Mouse (Mus musculus) A20 (cell line): ENCODE measurements around the gene Clasp2.
"Not testable (repeated sequence)": the region's sequence is repeated elsewhere in the genome, so short reads cannot be mapped to it uniquely, and the experiment has no call there.

ENCODE experiments used
- DNase-seq: peaks from one replicate; pipeline ENCODE4 v3.0.0-alpha.2; 2011; ENCODE audit warnings: low read depth, low spot score

The Clasp2 gene

DNA sequence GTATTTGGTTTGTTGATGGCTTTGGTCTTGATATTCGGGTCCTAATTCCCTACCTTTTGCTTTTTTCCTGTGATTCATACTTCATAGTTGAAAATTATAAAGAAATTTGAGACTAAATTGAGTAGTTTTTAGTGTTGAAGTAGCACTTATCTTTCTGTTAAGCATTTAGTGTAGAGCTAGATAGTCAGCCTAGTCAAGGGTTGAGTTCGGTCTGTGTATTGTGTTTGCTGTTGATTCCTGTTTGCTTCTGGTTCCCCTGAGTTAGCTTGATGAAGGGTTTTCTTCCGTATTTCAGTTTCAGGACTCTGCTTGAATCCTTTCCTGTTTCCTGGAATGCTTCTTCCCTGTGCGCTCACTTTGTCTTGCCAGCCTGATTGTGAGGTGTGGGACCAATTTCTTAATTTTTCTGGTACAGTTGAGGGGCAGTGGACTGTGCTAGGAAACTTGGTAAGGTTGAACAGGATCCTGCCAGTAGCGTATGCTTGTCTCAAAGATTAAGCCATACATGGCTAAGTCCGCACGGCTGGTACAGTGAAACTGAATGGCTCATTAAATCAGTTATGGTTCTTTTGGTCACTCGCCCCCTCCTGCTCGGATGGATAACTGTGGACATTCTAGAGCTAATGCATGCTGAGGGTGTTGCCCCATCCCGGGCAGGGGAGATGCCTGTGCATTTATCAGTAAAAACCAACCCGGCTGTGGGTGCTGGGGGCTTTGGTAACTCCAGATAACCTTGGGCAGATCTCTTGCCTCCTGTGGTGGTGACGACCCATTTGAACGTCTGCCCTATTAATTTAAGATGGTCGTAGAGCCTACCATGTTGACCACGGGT, 14.8 kb downstream of the Clasp2 start:
- no peak for DNase-seq

- DNase-seq, result no peak
Observed at GRCm38 (mm10) chr9:113758472-113758871, 17.2 kb downstream of the Clasp2 start.

GRCm38 (mm10) chr9:113759684-113760083, 18.4 kb downstream of the Clasp2 start:
- no peak for DNase-seq

DNA sequence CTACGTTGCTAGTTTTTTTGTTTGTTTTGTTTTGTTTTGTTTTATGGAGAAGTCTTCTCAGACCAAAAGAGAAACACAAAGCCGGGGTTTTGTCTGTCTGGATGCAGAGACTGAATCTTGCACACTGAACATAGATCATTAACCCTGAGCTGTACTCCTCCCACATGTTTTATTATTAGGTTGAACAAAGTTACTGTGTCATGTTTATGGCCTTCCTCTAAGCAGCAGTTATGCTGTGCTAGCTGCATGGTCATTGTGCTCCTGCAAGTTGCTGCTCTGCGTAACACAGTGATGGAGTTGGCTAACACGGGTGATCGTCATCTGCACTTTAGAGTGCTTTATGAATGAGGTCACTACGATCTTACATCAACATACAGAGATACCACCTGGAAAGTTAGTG, 21.1 kb downstream of the Clasp2 start:
- no peak for DNase-seq

DNA sequence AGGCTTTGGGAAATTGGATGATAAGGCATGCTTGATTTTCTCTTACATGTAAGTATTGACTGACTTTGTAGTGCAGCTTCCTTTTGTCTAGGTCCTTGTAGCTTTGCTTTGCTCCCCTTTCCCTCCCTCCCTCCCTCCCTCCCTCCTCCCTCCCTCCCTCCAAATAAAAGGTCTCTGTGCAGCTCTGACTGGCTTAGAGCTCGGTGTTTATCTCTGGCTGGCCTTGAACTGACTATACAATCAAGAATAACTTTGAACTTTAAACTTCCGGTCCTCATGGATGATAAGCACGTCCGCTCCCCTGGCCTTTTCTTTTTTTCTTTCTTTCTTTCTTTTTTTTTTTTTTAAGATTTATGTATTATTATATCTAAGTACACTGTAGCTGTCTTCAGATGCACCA, 21.9 kb downstream of the Clasp2 start:
- no peak for DNase-seq

GRCm38 (mm10) chr9:113770640-113771039, 29.4 kb downstream of the Clasp2 start:
- DNase-seq, result no peak

GRCm38 (mm10) chr9:113780863-113781262, 39.6 kb downstream of the Clasp2 start:
- no peak for DNase-seq

- no peak for DNase-seq
Observed at GRCm38 (mm10) chr9:113782362-113783005, 41.2 kb downstream of the Clasp2 start.

GRCm38 (mm10) chr9:113783674-113784073, 42.4 kb downstream of the Clasp2 start:
- no peak for DNase-seq

GRCm38 (mm10) chr9:113789283-113789682, 48.0 kb downstream of the Clasp2 start:
- DNase-seq, result not testable (repeated sequence)

DNA sequence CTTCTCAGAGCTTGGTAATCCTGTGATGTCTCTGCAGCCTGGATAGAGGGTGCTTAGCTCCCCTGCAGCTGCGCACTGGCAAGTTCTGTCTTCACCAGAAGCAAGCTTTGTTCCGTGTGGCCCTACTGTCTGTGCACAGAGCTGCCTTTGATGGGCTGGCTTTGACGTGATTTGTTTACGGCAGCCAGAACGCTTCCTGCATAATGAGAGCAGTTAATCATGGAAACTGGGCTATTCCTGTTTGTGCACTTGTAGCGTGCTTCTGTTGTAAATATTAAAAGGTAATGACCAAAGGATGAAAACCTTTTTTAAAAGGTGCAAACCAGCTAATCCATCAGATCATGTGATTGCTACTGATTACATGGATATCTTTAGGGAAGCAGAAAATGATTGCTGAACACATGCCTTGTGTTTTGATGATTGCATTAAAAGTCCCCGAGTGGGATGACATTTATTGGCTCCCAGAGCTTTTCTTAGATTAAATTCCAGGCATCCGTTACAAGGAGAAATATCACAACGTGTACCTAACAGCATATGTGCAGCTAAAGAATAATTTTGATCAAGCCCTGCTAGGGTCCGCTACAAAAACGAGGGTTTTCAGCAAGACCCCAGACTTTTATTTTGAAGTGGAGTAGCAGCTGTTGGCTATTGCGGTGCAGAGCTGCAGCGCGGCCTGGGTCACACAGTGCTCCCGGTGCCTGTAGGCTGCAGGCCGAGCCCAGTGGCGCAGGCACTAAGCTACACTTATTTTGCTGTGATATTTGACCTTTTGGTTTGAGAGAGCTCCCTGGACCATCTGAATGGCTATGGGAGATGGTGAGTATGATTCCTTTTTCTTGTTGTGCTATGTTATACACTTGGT, 51.6 kb downstream of the Clasp2 start:
- DNase-seq, result peak; percentile 88

- no peak for DNase-seq
Observed at GRCm38 (mm10) chr9:113793513-113793905, 52.2 kb downstream of the Clasp2 start.

- no peak for DNase-seq
Observed at GRCm38 (mm10) chr9:113793966-113794365, 52.7 kb downstream of the Clasp2 start.

DNA sequence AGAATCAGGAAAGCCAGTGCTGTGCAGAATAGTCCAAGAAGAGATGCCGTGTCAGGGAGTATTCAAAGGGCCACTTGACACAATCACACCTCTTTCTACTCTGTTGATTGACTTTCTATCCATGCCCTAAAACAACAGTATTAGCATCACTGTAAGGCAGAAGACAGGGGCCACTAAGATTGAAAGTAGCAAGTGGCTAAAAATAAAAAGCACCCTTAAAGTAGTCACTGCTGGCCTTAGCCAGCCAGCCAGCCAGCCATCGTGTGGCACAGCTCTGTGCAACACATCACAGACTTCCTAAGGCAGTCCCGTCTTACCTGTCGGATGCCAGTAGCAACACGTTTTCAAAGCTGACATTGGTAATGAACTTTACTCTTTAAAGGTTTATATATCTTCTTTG, 55.9 kb downstream of the Clasp2 start:
- DNase-seq, result peak; percentile 72

DNA sequence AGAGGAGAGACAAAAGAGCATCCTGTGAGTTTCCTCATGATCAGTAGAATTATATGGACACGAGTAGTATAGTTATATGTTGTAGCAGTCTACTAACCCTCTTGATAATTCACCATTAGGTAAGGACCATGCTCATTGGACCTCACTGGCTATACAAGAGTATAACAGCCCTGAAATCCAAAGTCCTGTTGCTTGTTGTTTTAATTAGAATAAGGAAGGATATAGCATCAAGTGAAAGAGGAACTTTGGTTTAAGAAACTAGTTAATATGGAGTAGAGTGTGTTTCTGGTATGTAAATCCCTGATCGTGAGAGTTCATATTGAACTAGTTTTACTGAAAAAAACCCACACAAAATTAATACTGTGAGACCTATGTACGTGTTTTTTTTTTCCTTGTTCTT, 59.4 kb downstream of the Clasp2 start:
- DNase-seq, result peak; percentile 54

DNA sequence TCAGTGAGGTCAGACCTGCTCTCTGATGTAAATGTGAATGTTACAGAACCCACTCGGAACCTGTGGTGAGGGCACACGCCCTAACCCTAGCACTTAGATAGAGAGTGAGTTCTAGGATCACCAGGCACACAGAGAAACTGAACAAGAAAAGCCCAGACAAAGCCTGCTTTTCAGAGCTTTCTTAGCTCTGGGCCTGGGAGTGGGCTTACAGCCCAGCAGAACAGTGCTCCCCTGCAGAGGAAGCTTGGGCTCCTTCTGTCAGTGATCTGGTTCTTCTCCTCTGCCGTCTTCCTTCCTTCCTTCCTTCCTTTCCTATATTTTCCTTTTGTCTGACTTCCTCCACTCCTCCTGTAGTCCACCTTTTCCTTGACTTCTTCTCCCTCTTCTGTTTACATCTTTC, 61.5 kb downstream of the Clasp2 start:
- DNase-seq, result no peak

- no peak for DNase-seq
Observed at GRCm38 (mm10) chr9:113803751-113804150, 62.5 kb downstream of the Clasp2 start.

DNA sequence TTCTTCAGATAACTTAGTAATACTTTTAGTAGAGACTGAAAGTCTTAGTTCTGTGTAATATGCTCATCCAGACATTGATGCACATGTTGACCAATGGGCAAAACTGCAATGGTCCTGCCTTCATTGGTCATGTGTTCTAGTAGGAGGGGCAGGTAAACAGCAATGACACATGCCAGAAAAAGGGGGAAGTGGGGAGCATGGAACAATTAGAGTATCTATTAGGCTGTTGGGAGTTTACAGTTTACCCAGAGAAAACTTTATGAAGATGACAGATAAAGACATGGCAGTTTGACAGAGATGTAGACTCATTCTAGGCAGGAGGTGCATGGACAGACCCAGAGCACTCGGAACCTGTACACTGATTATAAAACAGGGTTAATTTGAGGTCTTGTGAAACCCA, 64.1 kb downstream of the Clasp2 start:
- no peak for DNase-seq

GRCm38 (mm10) chr9:113811327-113811726, 70.1 kb downstream of the Clasp2 start:
- DNase-seq, result no peak

DNA sequence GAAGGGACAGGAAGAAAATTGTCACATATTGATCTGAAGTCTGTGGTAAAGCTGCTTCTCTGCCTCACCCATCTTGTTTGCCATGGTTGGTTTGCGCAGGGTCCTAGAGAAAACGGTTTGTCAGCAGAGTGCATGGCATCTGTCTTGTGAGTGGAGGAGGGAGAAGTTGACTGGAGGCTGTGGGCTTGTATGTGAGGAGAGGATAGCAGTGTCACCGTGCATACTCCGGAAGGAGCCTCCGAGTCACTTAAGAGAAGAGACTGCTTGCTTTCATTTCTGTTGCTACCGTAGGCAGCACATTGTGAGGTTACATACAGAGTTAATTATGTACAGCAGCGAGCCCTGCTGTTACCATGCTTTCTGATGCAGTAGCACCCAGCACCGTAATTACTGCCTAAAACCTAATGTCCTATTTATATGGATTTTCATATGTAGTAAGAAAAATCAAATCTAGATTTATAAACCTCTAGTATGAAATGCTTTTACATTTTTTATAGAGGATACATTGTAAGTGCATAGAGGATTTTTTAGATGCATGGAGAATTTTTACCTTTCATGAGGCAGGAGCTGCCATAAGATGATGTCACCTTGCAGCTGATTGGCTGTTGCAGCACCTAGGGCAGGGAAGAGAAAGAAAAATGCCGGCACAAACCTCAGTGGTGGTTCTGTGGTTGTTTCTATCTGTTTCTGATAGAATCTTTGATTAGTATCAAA, 70.8 kb downstream of the Clasp2 start:
- DNase-seq, result no peak

DNA sequence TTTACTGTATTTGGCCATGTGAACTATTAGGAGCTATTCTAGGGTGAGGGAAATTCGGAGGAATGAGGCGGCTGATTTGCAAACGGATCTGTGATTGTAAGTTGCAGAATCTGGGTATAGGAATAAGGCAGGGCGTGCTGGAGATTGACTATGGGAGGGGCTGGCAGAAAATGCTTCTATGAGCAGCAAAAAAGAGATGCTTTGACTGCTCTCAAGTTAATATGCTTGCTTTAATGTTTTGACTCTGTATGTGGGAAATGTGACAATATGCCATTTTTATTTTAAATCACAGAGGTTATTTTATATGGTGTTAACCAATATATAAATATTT, 71.4 kb downstream of the Clasp2 start:
- DNase-seq, result no peak

GRCm38 (mm10) chr9:113813086-113813485, 71.8 kb downstream of the Clasp2 start:
- DNase-seq, result no peak
